Mouse (Mus musculus): ENCODE results near the gene Gm20388.
A peak's percentile ranks its signal among the peaks of the same experiment; 100 is the strongest.

The Gm20388 gene

DNA sequence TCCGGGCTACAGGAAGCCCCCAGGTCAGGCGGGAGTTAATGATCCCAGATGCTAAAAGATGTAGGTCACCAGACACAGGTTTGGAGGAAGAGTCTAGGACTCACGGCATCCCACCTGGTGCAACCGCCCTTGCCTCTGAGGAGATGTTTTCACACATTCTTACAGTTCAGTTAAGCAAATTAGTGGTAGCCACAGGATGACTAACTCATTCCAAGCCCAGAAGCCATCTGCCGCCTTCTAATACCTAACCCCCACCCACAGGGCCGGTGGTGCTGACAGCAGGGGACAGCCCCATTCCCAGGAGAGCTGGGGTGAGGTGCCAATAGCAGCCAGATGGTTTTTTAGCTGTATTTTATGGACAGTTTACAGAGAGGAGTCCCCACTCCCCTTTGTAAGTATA is 2375.1 kb downstream of the Gm20388 start:
- peak; percentile 82 for DNase-seq (ENCODE audit: inconsistent ontology term)

GRCm38 (mm10) chr8:122286899-122287298 is 2376.3 kb downstream of the Gm20388 start:
- peak; percentile 33 for DNase-seq (ENCODE audit: inconsistent ontology term)

GRCm38 (mm10) chr8:122287742-122288141 is 2377.1 kb downstream of the Gm20388 start:
- DNase-seq (ENCODE audit: inconsistent ontology term): no peak

- no peak for DNase-seq (ENCODE audit: inconsistent ontology term)
Observed at GRCm38 (mm10) chr8:122288344-122288743, 2377.7 kb downstream of the Gm20388 start.

GRCm38 (mm10) chr8:122291075-122291474 is 2380.4 kb downstream of the Gm20388 start:
- DNase-seq (ENCODE audit: inconsistent ontology term): no peak

GRCm38 (mm10) chr8:122291549-122291948 is 2380.9 kb downstream of the Gm20388 start:
- DNase-seq (ENCODE audit: inconsistent ontology term): no peak

DNA sequence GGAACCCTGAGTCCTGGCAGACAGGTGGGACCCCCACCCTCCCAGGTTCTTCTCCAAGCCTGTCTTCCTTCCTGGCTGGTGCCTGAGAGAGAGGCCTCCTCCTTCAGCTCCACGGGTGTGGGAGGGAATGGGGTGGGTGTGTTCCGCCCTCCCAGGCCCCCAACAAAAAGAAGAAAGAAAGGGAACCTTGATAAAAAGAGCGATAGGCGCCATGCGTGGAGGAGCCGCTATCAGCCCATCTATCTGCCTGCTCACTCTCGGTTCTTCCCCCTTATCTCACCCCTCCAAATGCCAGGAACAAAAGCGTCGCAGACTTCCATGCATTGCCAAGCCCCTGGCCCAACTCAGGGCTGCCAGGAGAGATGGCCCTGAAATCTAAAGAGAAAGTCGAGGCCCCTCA is 2382.8 kb downstream of the Gm20388 start:
- no peak for DNase-seq (ENCODE audit: inconsistent ontology term)

DNA sequence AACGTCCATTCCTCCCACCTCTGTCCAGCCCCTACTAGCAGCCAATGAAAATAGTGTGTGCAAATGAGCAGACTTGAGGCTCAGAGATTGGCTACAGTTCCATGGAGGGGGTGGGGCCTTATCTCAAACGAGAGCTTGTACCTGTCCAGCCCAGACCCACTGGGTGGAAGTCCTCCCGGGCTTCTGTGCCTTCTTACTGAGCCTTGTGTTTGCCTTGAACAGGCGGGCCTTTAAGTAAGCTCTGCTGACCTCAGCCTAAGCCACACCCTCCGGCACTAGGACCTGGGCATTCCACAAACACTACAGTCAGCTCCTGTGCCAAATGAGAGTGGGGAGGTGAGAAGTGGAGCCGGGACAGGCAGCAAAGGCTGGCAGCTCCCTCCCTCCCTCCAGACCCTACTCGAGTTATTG is 2383.6 kb downstream of the Gm20388 start:
- DNase-seq (ENCODE audit: inconsistent ontology term): peak; percentile 94

DNA sequence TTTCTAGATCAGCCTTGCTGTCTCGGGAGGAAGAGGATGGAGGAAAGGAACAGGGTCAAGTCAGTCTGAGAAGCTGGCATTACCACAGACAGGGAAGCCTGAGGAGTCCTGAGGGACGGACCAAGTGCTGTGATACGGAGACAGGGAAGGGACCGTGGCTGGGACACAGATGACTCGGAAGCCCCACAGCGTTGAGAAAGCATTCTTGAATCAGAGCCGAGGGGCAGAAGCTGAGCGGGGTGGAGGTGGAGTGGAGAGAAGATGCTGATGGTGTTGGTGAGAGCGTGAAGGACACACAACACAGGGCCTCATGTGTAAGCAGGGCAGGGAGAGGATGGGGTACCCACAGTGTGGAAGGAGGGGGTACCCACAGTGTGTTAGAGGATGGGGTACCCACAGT is 2384.7 kb downstream of the Gm20388 start:
- peak; percentile 26 for DNase-seq (ENCODE audit: inconsistent ontology term)

GRCm38 (mm10) chr8:122296173-122297001 is 2385.7 kb downstream of the Gm20388 start:
- no peak for DNase-seq (ENCODE audit: inconsistent ontology term)

DNA sequence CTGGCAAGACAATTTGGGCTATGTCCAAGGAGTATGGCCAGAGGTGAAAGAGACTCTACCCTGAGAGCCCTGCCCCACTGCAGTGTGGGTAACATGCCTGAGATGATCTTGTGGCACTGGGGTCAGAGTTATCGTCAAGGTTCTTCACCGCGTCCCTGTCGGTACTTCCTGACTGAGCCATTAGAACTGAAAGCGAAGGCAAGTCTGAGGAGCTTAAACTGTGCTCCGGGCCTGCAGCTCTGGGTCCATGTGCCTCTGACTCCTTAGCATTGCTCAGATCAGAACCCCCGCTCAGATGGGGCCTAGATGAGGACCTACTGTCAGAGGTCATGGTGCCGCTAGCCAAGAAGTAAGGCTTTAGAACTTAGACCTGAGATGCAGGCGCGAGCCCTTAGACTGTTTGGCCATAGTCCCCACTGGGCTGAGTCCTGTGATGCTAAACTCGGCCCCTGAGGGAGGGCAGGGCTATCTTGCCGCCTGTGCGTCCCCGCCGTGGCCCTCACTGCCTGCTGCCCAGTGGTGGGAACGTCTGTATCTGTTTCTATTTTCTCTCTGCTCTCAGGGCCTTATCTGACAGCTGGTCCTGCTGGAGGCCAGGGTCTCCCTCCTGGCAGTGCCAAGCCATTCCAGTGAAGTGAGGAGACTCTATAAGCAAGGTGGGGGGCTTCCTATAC is 2389.1 kb downstream of the Gm20388 start:
- no peak for DNase-seq (ENCODE audit: inconsistent ontology term)

DNA sequence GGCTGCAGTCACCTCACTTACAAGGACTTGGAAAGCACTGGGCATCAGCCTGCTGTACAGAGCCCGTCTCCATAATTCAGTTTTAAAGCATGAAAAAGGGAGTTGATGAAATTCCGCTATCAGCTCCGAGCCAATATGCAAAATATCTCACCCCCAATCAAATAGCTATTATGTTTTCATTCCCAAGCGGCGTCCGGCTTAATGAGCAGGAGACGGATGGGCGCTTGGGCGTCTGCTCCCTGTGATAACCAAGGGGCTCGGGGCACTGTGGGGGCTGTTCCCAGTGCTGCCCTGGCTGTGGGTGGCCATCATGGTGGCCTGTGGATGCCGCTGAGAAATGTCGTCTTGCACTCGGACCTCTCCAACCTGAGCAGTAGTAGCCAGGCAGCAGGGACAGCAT is 2390.4 kb downstream of the Gm20388 start:
- no peak for DNase-seq (ENCODE audit: inconsistent ontology term)

DNA sequence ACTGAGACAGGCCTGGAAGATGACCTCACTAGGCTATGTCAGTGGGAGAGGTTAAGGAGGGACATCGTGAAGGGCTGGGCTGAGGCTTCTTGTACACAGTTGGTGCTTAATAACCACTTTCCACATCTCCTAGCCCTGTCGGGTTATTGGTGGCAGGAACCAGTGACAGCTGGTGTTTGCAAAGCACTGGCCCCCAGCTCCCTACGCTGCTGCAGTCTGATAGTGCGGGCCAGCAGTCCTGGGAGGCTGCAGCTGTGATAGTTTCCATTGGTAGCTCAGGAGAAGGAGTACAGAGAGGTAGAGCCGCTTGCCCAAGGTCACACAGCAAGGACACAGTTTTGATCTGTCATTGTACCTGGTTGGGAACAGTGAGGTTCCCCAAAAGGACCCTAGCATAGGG is 2391.2 kb downstream of the Gm20388 start:
- no peak for DNase-seq (ENCODE audit: inconsistent ontology term)

DNA sequence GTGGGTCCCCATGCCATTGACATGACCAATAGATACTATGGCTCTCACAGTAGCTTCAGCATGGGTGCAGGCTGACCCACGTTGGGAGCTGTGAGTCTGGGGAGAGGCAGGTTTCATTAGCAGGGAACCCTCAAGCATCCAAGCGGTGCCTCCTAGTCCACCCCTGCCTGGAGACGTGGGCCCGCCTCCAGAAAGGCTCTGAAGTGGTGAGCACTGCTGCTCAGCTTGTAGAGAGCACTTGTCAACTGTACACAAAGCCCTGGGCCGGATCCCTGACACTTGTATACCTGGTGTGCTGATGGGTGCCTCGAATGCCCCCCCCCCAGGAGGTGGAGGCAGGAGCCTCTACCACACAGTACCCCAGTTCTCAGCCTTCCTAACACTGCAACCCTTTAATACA is 2392.8 kb downstream of the Gm20388 start:
- no peak for DNase-seq (ENCODE audit: inconsistent ontology term)

GRCm38 (mm10) chr8:122304058-122304457 is 2393.4 kb downstream of the Gm20388 start:
- DNase-seq (ENCODE audit: inconsistent ontology term): no peak

DNA sequence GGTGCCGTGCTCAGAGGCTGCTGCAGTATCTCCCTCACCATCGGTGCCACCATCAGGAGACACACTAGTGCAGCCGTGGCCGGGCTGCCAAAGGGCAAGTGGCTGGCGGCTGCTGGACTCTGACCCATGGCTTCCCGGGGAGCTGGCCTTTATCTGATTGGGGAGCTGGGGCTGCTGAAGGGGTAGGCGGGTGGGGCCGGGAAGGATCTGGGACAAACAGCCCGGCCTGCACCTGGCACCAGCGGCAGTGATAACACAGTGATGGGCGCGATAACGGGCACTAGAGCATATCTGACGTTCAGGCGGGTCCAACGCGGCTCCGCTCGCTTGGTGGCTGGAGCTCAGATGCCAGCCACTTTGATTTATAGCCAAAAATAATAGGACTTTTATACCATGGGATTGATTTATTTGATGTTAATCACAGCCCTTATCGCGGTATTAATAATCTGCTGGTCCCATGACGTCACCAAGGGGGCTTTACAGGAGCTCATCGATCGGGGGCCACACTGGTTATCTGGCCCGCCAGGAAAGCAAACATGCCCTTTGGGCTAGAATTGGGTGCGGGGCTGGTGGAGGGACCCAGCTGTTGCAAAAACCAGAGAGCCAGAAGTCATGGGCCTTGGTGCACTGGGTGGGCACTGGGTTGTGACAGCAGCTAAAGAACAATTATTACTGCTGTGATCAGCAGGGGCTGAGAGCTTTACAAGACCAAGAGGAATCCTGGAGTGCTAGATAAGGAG is 2396.2 kb downstream of the Gm20388 start:
- no peak for DNase-seq (ENCODE audit: inconsistent ontology term)

GRCm38 (mm10) chr8:122307836-122308235 is 2397.2 kb downstream of the Gm20388 start:
- no peak for DNase-seq (ENCODE audit: inconsistent ontology term)

- DNase-seq (ENCODE audit: inconsistent ontology term): no peak
Observed at GRCm38 (mm10) chr8:122309272-122309671, 2398.6 kb downstream of the Gm20388 start.

DNA sequence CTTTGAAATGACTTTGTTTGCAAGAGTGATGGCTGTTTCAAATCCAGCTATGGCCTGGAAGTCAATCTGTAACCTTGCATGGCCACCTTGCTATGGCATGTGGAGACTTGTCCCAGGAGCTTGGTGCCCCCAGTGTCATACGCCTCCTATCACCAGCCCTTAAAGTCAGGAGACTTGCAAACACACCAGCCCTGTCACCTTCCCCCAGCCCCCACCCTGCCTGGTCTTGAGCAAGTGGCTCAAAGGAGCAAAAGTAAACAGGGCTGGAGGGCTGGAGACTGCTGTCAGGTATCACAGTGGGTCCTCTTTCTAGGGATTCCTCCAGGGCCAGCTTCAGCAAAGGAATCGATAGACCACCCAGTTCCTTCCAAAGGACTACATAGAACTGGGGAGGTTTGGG is 2400.5 kb downstream of the Gm20388 start:
- no peak for DNase-seq (ENCODE audit: inconsistent ontology term)

GRCm38 (mm10) chr8:122312553-122312952 is 2401.9 kb downstream of the Gm20388 start:
- DNase-seq (ENCODE audit: inconsistent ontology term): no peak

GRCm38 (mm10) chr8:122313310-122313709 is 2402.7 kb downstream of the Gm20388 start:
- no peak for DNase-seq (ENCODE audit: inconsistent ontology term)

GRCm38 (mm10) chr8:122314899-122315496 is 2404.4 kb downstream of the Gm20388 start:
- no peak for DNase-seq (ENCODE audit: inconsistent ontology term)

Data from Muller cell, postnatal 12 days (primary cell).